Comparison of ENCODE assay signal across 22 mouse cellular contexts in genomic region chr13:75835461-75835860, GRCm38 (mm10). TPM values are rescaled to one million over a fixed set of nuclear protein-coding genes. Genes with fewer than 3 reads are reported as not detected.
A peak's percentile ranks its signal among the peaks of the same experiment; 100 is the strongest.
DNase-seq lines count a peak whose midpoint lies in the region; ATAC-seq lines count a peak whose summit lies in the region.
"Had no signal": no experiment of that assay in that cellular context is flagged by ENCODE, and none has a peak within 500 bp of the region (broad histone marks: within the 10 kb centered on the region; RNA-seq: fewer than 3 reads in every experiment).

No protein-coding gene starts in this region.

- H3K36me3 ChIP-seq in midbrain, embryonic 11.5 days (ENCODE audit: control insufficient read depth, insufficient read depth, low read length) = no peaks in the 10 kb centered on the region
- H3K36me3 ChIP-seq in midbrain, embryonic 14.5 days (ENCODE audit: control insufficient read depth, insufficient read depth, low read length) = no peaks in the 10 kb centered on the region
- H3K36me3 ChIP-seq in midbrain, embryonic 15.5 days (replicated peaks) = no peaks in the 10 kb centered on the region
- H3K36me3 ChIP-seq: limb, embryonic 12.5 days; liver, embryonic 15.5 days; neural tube, embryonic 13.5 days had no signal

- 63% methylated on average over 2 of the region's 2 CpGs for WGBS in midbrain, embryonic 11.5 days
- WGBS in midbrain, embryonic 14.5 days = 61% methylated on average over 2 of the region's 2 CpGs
- 79% methylated on average over 2 of the region's 2 CpGs for WGBS in midbrain, embryonic 15.5 days

- H3K4me1 ChIP-seq in midbrain, embryonic 11.5 days (ENCODE audit: control insufficient read depth, insufficient read depth, low read length) = peaks cover 5% of the 10 kb centered on the region; the same call in 1 of the 2 replicates
- 0 out of 2 replicates have a peak, but pooled peaks cover 4% of the 10 kb centered on the region for H3K4me1 ChIP-seq in midbrain, embryonic 14.5 days (ENCODE audit: control insufficient read depth, insufficient read depth, low read length)
- H3K4me1 ChIP-seq in midbrain, embryonic 15.5 days = peaks cover 10% of the 10 kb centered on the region; the same call in 1 of the 2 replicates

- H3K4me2 ChIP-seq in midbrain, embryonic 11.5 days = no peak overlapping the region
- no peak overlapping the region for H3K4me2 ChIP-seq in midbrain, embryonic 14.5 days (ENCODE audit: low read length)
- no peak overlapping the region for H3K4me2 ChIP-seq in midbrain, embryonic 15.5 days
- H3K4me2 ChIP-seq: forebrain, embryonic 13.5 days; limb, embryonic 12.5 days; liver, embryonic 15.5 days; neural tube, embryonic 13.5 days had no signal

- H3K27ac ChIP-seq in midbrain, embryonic 11.5 days (ENCODE audit: low read depth, low read length) = no peak overlapping the region
- H3K27ac ChIP-seq in midbrain, embryonic 14.5 days (replicated peaks; ENCODE audit: low read depth, low read length) = no peak overlapping the region
- H3K27ac ChIP-seq in midbrain, embryonic 15.5 days = no peak overlapping the region
- H3K27ac ChIP-seq: forebrain, embryonic 13.5 days; limb, embryonic 12.5 days; liver, embryonic 15.5 days; neural tube, embryonic 13.5 days had no signal

- no peak for ATAC-seq in midbrain, embryonic 11.5 days (ENCODE audit: low FRiP score)
- ATAC-seq in midbrain, embryonic 14.5 days (ENCODE audit: low FRiP score, low TSS enrichment) = no peak
- no peak for ATAC-seq in midbrain, embryonic 15.5 days (replicated peaks)
- ATAC-seq in monocyte, adult 5-6 weeks (replicated peaks; ENCODE audit: insufficient number of reproducible peaks, low FRiP score, low TSS enrichment, poor library complexity, severe bottlenecking) = no peak
- ATAC-seq: activated CD4-positive, CD25-positive, alpha-beta regulatory T cell, adult 4 months; forebrain, embryonic 13.5 days; hindbrain, embryonic 16.5 days had no signal

- no peak overlapping the region for H3K9ac ChIP-seq in midbrain, embryonic 11.5 days (ENCODE audit: low read length)
- H3K9ac ChIP-seq in midbrain, embryonic 14.5 days (replicated peaks; ENCODE audit: low read length) = no peak overlapping the region
- H3K9ac ChIP-seq in midbrain, embryonic 15.5 days = no peak overlapping the region
- H3K9ac ChIP-seq: forebrain, embryonic 13.5 days; limb, embryonic 12.5 days; liver, embryonic 15.5 days; neural tube, embryonic 13.5 days had no signal

- no peaks in the 10 kb centered on the region for H3K9me3 ChIP-seq in midbrain, embryonic 11.5 days (ENCODE audit: control insufficient read depth, low read length)
- H3K9me3 ChIP-seq in midbrain, embryonic 14.5 days (ENCODE audit: control insufficient read depth, low read length) = no peaks in the 10 kb centered on the region
- no peaks in the 10 kb centered on the region for H3K9me3 ChIP-seq in midbrain, embryonic 15.5 days
- H3K9me3 ChIP-seq: forebrain, embryonic 13.5 days; limb, embryonic 12.5 days; liver, embryonic 15.5 days; neural tube, embryonic 13.5 days had no signal

- DNase-seq in heart, adult 11 months = peak; percentile 41
- no peak for DNase-seq in heart, postnatal 36 days
- peak; percentile 54 for DNase-seq in midbrain, embryonic 11.5 days (ENCODE audit: low spot score, missing footprints)
- DNase-seq in midbrain, embryonic 14.5 days = no peak
- peak; percentile 16 to 44 for DNase-seq in lung, postnatal 4 days
- no peak for DNase-seq in B cell, adult 2 months
- DNase-seq: adrenal gland, postnatal 14 days; cerebellum, adult 11-12 months; cerebellum, postnatal 36 days; gastrocnemius, postnatal 14 days; heart, postnatal 10 days; kidney, postnatal 14 days; layer of hippocampus, adult 9-11 months; thymus, adult 2 months had no signal

- intact Hi-C loops in heart, postnatal 36 days (cut with DNase I) = loop anchor here (5.0 kb wide), 1 partner anchor 112 kb away; no protein-coding TSS in a partner anchor

- H3K27me3 ChIP-seq in midbrain, embryonic 11.5 days (ENCODE audit: control insufficient read depth, insufficient read depth, low read length) = no peaks in the 10 kb centered on the region
- no peaks in the 10 kb centered on the region for H3K27me3 ChIP-seq in midbrain, embryonic 14.5 days (ENCODE audit: control insufficient read depth, insufficient read depth, low read length)
- H3K27me3 ChIP-seq in midbrain, embryonic 15.5 days (replicated peaks) = no peaks in the 10 kb centered on the region
- H3K27me3 ChIP-seq: forebrain, embryonic 13.5 days; limb, embryonic 12.5 days; liver, embryonic 15.5 days; neural tube, embryonic 13.5 days had no signal

- H3K4me3 ChIP-seq in midbrain, embryonic 11.5 days (ENCODE audit: low read depth, low read length) = no peak overlapping the region
- no peak overlapping the region for H3K4me3 ChIP-seq in midbrain, embryonic 14.5 days (replicated peaks; ENCODE audit: low read depth, low read length)
- no peak overlapping the region for H3K4me3 ChIP-seq in midbrain, embryonic 15.5 days
- H3K4me3 ChIP-seq: forebrain, embryonic 13.5 days; limb, embryonic 12.5 days; liver, embryonic 15.5 days; neural tube, embryonic 13.5 days had no signal

RNA-seq across cellular contexts. Expression of gene Glrx, which starts 4.2 kb away (rescaled TPM):
- 10 to 100 TPM; 40.3 to 46.3 TPM for total RNA-seq in heart, postnatal 36 days (2021)
- 30.8 and 31.3 TPM in 2 replicates for polyA plus RNA-seq in midbrain, embryonic 11.5 days (2014; fragmentation: Nextera tagmentation; extraction: Ambion mirVana)
- polyA plus RNA-seq in midbrain, embryonic 14.5 days (2014; fragmentation: Nextera tagmentation; extraction: Ambion mirVana) = 40.7 and 48.3 TPM in 2 replicates
- 43.4 and 44.4 TPM in 2 replicates for polyA plus RNA-seq in midbrain, embryonic 15.5 days (2015; fragmentation: Nextera tagmentation; extraction: Ambion mirVana)
- total RNA-seq in monocyte, adult 5-6 weeks (2017) = 11.9 to 36.7 TPM (median 19.7 TPM) in 3 replicates

Comparison
In these comparisons a context has a peak if more than half of its experiments do, and no peak if none do; other contexts are left out.
1. DNase-seq: peak in heart, adult 11 months (single experiment), midbrain, embryonic 11.5 days (single experiment) and lung, postnatal 4 days (2 of 2); none in heart, postnatal 36 days (0 of 2), midbrain, embryonic 14.5 days (single experiment) and B cell, adult 2 months (0 of 2).